Mouse (Mus musculus): Measurements from ENCODE around the gene Sgpp1. TPM values are rescaled to one million over a fixed set of nuclear protein-coding genes. Genes with fewer than 3 reads are reported as not detected.

The Sgpp1 gene
- total RNA-seq (2015; ENCODE audit: low replicate concordance): 39.3 and 53.2 TPM in 2 replicates
- 32.9 and 42.8 TPM in 2 replicates for total RNA-seq (2017; ENCODE audit: low replicate concordance)

DNA sequence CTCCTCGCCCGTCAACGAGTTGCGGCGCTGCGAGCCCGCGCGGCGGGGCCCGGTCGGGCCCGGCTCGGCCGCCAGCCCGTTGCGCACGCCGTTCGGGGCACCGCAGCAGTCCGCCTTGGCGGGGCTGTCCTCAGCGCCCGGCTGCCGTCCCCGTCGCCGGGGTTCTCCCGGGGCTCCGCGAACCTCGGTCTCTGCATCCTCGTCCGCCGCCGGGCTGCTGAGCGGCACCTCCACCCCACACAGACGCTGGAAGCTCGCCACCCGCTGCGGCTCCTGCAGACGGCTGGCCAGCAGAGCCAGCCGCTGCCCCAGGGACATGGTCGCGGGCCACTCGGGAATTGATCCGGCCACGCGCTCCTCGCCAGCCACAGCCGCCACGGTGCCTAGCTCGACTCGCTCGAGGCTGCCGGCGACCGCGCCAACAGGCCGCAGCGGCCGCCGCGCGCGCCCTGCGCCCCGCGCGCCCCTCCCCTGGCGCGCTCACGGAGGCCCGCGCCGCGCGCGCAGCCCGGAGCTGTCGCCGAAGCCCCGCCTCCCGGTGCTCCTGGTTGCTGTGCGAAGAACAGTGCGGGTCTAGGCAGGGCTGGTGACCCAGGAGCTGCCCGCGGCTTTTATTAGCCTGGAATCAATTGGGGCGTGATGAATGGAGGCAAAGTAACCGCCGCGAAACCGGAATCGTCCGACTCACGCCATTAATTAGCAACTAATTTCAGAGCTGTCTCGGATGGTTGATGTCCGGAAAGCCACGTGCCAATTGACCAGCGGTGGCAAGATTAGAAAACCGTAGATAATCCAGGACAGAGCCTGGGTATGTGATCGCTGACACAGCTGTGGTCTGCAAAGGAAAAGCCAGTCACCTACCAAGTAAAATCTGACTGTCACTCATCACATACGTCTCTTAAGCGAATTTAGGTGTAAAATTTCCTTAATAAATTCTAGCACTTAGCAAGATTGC is at the start of gene Sgpp1:
Sgpp1 (minus strand) TSS at position 484 of the 955 bp plus-strand sequence.
- ATAC-seq (replicated peaks; ENCODE audit: low FRiP score, poor library complexity, severe bottlenecking): peak; percentile 86

DNA sequence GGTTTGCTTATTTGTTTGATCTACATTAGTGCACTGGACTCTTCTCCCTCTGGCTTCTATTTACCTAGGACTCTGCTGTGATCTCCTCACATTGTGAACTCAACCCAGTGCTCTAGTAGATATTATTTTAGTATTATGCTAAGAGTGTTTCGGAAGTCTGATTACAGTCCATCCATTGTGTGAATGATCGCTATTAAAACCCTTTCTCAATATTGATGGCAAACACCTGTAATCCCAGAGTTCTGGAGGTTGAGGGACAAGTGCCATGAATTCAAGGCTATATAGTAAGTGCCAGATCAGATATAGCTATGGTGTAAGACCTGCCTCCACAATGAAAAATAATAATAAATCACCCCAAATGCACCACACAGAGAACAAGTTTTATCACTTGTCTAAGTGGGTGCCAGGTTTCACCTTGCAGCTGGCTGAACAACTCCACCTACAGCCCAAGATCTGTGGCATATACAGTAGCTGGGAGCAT is 48.8 kb upstream of the Sgpp1 start:
- ATAC-seq (replicated peaks; ENCODE audit: low FRiP score, poor library complexity, severe bottlenecking): no peak

DNA sequence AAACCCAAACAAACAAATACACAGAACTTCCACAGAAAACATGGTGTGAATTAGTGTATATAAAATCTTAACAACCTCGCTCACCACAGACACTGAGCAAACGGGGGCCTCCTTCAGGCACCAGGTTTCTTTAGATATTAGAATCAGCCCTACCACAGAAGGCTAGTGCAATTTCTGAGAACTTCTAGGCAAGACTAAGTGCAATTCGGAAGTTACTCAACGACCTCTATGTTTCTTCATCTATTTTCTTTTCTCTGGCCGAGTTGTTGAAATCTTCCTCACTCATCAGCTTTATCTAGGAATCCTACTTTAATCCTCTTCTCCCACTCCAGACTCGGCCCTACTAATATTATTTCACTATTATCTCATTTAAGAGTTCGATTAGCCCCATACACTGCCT is 46.5 kb upstream of the Sgpp1 start:
- ATAC-seq (replicated peaks; ENCODE audit: low FRiP score, poor library complexity, severe bottlenecking): no peak

DNA sequence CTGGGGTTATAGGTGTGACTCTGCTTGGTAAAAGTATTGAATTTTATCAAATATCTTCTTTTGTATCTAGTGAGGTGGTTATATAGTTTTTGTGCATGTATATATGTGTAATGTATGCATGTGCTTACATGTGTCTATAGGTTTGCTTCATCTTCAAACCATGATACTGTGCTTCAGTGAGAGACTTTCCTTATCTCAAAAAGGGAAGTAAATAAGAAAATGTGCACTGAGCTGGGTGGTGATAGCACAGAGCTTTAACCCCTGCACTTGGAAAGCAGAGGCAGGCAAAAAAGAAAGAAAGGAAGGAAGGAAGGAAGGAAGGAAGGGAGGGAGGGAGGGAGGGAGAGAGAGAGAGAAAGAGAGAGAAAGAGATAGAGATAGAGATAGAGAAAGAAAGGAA is 45.9 kb upstream of the Sgpp1 start:
- no peak for ATAC-seq (replicated peaks; ENCODE audit: low FRiP score, poor library complexity, severe bottlenecking)

DNA sequence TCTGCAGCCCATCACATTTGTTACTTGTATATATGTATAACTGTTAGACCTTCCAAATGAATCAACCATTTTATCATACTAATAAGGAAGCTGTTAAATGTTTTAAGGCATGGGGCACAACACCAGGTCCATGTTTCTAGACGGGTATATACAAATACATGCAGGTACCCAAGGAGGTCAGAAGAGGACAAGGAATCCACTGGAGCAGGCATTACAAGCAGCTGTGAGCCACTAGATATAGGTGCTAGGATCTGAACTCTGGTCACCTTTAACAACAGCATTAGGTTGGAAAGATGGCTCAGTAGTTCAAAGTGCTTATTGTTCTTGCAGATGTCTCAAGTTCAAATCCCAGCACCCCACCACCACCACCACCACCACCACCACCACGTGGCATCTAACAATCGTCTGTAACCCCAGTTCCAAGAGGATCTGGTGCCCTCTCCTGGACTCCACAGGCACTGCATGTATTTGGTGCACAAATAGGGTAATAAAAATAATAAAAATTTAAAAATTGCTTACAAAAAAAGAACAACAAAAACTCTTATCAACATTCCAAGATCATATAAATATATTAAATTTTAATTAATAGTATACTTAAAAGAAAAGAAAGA is 37.0 kb upstream of the Sgpp1 start:
- ATAC-seq (replicated peaks; ENCODE audit: low FRiP score, poor library complexity, severe bottlenecking): no peak

DNA sequence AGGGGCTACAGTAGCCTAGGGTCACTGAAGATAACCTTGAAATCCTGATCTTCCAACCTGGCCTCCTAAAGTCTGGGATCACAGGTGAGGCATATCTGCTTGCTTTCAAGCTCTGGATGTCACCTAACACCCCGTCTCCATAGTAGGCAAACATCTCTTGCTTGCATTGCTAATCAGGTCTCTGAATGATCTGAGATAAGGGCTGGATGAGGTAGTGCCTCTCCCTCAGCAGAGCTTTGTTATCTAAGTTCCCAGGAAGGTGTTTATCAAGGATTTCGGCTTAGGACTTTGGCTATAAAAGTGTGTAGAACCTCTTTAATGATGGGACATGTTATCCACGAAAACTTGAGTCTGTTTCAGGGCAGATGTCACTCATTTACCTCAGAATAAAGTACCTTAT is 35.9 kb upstream of the Sgpp1 start:
- ATAC-seq (replicated peaks; ENCODE audit: low FRiP score, poor library complexity, severe bottlenecking): no peak

DNA sequence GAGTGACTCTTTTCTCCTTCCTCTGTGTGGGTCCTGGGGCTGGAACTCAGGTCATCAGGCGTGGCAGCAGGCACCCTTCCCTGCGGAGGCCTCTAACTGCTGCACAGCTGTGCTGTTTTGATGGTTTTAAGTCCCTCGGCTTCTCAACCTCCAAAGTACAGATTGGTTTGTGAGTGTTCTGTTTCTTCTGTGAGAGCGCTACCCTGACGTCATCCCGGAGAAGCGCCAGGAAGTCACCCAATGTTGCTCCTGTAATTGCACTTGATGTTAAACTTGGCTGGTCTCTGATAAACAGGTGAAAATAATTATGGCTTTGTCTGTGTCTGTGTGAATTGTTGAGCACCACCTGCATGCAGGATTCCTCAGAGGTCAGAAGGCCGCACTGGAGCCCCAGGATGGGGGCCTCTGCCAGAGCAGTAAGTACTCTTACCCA is 31.4 kb upstream of the Sgpp1 start:
- no peak for ATAC-seq (replicated peaks; ENCODE audit: low FRiP score, poor library complexity, severe bottlenecking)

DNA sequence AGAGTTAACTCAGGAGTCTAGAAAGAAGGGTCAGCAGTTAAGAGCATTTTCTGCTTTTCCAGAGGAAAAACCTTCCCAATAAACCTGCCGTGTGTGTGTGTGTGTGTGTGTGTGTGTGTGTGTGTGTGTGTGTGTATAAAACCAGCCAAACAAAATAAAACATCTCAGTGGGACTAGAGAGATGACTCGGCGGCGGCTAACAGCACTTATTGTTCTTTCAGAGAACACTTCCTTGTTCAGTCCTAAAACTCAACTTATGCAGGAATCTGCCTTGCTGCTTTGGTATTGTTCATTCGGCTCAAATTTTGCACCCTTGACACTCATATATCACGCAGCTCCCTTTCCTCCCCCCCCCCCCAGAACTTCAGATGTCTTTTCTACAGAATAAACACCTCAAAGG is 30.9 kb upstream of the Sgpp1 start:
- ATAC-seq (replicated peaks; ENCODE audit: low FRiP score, poor library complexity, severe bottlenecking): no peak

DNA sequence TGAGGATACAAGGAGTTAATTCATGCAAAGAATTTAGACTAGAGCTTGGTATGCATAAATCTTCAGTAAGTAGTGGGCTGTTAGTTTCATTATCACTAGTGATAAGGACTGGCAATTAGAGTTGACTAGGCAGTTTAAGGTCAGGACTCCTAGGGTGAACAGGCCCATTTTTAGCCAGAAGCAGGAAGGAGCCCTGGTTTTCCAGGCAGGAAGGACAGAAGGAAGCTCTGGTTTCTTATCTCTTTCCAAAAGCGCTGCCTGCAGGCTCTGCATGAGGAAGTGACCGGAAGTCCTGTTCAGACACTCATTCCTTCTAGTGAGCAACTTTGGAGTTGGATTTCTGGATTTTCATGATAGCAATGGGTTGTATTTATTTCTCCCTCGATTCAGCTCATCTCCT is 30.2 kb upstream of the Sgpp1 start:
- ATAC-seq (replicated peaks; ENCODE audit: low FRiP score, poor library complexity, severe bottlenecking): no peak

DNA sequence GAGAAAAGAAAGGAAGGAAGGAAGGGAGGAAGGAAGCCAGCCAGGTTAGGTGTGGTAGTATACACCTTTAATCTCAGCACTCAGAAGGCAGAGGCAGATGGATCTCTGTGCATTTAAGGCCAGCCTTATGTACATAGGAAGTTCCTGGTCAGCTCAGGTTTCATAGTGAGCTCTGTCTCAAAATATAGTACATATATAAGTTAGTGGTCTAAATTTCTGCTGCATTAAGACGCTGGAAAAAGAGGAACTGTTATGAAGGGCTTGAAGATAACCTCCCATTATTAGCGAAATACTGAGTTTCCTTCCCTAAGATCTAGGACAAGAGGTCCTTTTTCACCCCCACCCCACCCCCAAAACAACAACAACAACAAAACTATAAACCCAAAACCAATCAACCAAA is 20.9 kb upstream of the Sgpp1 start:
- ATAC-seq (replicated peaks; ENCODE audit: low FRiP score, poor library complexity, severe bottlenecking): no peak

DNA sequence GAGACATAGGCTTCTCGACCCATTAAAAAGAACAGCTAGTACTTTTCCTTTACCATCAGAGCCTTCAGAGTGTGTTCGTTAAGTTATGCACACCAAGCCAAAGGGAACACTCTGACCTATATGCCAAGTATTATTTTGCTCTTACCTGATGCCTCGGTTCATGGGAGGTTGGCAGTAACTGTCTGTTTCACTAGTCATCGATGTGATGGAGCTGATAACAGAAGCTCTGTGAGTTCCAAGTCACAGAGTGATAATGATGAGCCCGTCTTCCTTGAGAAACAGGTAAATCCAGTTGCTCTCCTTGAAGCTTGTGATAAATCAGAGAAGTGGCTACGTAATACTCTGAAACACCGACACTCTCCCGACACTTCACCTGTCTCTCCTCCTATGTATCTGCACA is 18.2 kb upstream of the Sgpp1 start:
- no peak for ATAC-seq (replicated peaks; ENCODE audit: low FRiP score, poor library complexity, severe bottlenecking)

DNA sequence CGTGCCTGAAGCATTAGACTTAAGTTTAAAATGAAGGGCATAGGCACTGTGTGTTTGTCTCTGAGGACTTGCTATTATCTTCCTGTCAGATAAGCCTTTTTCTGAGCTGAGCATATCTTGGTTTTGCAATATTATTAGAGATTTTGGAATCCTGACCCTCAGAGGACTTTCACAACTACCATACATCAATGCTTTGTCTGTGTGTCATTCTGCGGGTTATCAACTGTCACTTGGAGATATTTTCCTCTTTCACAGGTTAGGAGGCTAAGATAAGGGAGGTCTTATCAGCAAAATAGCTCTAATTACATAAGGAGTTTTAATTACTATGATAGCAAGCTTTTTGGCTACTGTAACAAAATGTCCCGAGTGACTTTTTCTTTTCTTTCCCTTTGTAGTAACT is 16.5 kb upstream of the Sgpp1 start:
- no peak for ATAC-seq (replicated peaks; ENCODE audit: low FRiP score, poor library complexity, severe bottlenecking)

DNA sequence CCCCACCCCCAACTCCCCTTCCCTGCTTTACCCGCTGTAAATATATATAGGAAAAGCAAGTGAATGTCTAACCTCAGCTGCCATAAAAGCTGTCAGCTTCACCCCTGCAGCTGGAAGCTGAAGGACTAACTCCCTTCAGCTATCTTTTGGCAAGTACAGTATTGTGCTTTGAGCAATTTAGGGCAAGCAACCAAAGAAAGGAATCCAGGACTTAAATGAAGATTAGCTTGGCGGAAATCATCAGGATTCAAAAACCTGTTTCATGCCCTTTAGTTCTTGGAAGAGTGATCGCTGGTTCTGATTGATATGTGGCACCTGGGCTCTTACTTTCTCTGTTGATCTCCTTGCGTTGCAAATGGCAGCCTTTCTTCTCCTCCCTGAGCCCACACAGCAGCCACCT is 13.0 kb upstream of the Sgpp1 start:
- no peak for ATAC-seq (replicated peaks; ENCODE audit: low FRiP score, poor library complexity, severe bottlenecking)

DNA sequence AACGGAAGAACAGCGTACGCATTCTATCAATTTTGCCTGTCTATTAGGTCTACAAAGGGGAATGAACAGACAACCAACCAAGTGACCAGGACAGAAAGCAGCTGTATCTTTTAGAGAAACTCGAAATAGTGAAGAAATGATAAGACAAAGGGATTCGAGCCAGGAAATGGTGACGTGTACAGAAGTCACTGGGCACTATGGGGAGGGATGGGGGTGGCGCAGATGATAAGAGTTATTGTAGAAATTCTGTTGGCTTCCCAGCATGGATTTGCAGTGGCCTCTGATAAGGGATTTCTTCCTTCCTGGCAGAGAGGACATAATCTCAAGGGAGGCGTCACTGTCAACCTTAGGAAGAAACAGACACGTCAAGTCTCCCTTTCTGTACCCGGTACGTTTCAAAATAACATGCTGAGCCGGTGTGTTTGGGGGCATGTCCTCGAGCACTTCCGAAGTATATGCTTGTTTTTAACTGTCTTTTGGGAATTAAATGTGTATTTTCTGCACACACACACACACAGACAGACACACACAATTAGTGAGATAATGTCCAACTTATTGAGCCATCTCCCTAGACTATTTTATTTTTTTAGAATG is 10.3 kb upstream of the Sgpp1 start:
- ATAC-seq (replicated peaks; ENCODE audit: low FRiP score, poor library complexity, severe bottlenecking): no peak

DNA sequence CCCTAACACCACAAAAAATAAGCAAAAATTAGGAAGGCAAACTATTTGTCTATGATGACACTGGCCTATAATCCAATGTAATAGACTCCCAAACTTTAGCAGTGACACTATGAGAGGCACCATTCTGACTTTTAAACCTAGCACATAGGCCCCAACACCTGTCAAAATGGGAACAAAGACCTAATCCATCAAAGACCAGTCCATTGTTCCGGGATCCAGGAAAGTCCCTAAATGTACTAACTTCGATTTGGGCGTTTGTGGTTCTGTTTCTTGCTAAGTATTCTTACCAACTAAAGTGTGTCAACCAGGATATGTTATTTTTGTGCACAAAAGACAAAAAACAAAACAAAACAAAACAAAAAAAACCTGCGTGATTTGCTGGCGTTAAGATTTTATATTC is 6.6 kb upstream of the Sgpp1 start:
- ATAC-seq (replicated peaks; ENCODE audit: low FRiP score, poor library complexity, severe bottlenecking): no peak

DNA sequence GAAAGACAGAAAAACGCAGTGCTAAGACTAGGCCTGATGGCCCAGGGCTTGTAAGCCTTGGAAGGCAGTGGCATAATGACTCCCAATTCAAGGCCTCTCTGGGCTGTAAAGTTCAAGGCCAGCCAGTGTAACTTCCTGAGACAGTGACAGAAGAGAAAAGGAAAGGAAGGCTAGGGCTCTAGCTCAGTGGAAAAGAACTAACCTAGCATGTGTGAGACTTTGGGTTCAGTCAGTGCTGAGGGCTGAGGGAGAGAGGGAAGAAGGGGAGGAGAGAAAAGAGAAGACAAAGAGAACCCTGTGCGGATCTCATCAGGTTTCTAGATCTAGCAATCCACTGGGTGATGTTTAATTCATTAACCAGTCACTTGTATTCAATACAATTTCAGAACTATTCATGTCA is 5.7 kb upstream of the Sgpp1 start:
- no peak for ATAC-seq (replicated peaks; ENCODE audit: low FRiP score, poor library complexity, severe bottlenecking)

DNA sequence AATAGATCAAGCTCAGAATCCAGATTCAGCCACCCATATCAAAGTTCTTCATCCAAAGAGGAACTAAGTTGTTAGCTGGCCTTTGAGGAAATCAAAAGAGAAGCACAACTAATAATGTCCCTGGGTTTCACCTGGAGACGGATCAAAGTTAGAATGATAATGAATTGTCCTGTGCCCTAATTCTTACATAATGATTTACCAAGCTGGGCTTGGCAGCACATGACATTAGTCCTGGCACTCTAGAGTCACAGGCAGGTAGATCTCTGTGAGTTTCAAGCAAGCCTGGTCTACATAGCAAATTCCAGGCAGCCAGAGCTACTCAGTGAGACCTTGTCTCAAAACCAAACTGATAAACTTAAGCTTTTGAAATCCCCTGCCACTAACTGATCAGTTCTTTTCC is 4.9 kb upstream of the Sgpp1 start:
- no peak for ATAC-seq (replicated peaks; ENCODE audit: low FRiP score, poor library complexity, severe bottlenecking)

DNA sequence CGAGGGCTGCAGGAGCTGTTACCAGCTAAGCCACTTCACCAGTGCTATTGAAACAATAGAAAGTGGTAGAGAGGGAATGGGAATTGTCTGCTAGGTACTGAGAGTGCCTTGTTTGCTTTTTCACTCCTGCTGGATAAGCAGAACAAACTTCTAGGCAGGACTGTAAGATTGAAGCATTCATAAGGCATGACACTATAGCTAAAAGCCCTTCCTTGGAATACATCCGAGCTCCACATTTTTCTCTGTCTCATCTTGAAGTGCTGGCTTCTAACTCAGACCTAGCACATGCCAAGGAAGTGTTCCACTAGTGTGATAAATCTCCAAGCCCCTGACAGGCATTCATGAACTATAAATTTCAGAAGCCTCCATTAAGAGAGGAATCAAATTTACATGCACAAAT is 4.1 kb upstream of the Sgpp1 start:
- ATAC-seq (replicated peaks; ENCODE audit: low FRiP score, poor library complexity, severe bottlenecking): no peak

DNA sequence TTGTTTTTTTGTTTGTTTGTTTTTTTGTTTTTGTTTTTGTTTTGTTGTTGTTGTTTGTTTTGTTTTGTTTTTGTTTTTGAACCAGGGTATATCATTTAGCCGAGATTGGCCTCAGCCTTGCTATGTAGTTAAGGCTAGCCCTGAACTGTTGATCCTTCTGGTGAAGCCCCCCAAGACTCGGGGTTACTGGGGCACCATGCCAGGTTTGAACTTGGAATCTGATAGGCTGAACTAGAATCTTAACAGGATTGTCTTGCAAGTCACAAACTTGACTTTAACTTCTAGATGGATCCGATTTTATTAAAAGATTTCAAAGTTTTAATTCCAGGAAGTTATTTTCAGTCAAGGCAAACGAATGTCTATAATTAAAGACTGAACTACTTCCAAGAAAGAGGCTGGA is 767 bp upstream of the Sgpp1 start:
- no peak for ATAC-seq (replicated peaks; ENCODE audit: low FRiP score, poor library complexity, severe bottlenecking)

DNA sequence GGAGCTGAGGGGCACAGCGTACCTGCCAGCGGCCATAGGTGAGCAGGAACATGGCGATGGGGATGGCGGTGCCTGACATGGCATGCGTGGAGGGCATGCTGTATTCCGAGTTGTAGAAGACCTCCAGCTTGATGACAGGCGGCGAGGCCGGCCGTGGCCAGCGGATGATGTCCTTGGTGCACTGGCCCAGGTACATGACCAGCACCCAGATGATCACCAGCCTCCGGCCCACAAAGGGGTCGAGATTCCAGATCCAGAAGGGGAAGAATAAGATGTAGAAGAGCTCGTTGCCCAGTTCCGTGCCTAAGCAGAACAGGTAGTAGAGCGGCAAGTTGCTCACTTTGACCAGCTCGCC is 661 bp downstream of the Sgpp1 start:
- peak; percentile 50 for ATAC-seq (replicated peaks; ENCODE audit: low FRiP score, poor library complexity, severe bottlenecking)

DNA sequence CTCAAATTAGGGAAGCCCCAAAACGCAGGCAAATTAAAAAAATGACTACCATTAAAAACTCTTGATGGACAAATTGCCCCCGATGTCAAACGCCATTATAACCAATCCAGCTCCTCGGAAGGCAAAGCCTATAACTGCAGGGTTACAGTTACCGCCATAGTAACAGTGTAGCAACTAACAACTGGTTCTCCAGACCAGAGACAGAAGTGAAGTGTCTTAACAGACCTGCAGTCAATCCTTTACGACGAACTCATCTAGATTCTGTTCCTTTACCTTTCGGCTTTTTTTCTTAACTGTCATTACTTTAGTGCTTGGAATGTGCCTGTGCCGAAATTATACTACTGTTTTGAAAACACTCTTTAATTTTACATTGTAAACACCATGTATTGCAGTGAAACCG is 1.4 kb downstream of the Sgpp1 start:
- ATAC-seq (replicated peaks; ENCODE audit: low FRiP score, poor library complexity, severe bottlenecking): peak; percentile 49; the same call in 1 of the 2 replicates
